Mouse (Mus musculus): Measurements from ENCODE around the gene Casp1.

Casp1 gene

DNA sequence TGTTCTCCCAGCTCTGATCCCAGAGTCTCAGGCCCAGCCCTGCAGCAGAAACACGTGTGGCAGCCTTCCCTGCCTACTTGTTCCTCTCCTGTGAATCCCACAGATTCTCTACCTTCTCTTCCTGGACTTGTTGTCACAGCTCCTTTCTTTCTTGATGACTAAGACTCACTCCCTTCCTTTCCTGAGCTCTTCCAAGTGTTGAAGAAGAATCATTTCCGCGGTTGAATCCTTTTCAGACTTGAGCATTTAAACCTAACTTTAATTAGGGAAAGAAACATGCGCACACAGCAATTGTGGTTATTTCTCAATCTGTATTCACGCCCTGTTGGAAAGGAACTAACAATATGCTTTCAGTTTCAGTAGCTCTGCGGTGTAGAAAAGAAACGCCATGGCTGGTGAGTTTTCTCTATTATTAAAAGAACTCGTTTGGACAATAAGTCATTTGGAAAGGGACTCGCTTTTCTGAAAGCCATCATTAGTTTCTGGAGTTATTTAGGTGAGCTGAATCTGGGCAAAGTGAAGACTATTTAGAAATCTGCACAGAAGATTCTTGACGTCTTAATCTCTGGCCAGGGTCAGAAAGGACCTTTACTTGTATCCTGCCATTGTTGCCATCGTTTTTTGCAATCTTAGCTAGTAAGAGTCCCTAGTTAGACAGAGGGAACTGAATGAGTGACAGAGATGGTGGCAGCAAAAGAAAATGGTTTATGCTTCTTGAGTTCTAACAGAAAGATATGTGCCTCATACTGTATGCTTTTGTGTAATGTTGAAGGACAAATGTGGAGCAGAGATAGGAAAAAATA is at the start of gene Casp1:
Casp1 (plus strand) TSS at position 189 of the 803 bp plus-strand sequence.
- DNase-seq (ENCODE audit: low read depth, low spot score) = no peak

DNA sequence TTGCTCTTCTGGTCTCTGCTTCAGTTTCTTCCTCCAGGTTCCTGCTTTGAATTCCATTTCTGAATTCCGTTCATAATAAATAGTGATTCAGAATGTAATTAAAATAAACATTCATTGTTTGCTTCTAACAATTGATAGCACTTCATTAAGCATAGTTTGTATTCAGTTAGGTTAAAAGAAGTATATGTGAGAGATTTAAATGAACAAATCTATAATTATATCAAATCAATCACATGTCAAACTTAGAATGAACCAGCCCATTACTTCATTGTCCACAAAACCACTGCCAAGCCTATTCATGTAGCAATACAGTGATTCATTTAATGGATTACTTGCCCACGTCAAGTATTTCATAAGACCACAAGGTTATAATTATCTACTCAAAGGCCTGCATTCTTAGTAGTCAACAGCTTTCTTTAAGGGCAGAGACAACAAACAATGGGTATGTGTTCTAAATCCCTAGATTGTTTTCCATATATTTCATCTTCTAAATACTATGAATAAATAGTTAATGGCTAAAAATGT is 34.3 kb upstream of the Casp1 start:
- DNase-seq (ENCODE audit: low read depth, low spot score) = no peak

GRCm38 (mm10) chr9:5270274-5270673 is 28.0 kb upstream of the Casp1 start:
- DNase-seq (ENCODE audit: low read depth, low spot score) = no peak

GRCm38 (mm10) chr9:5270884-5271283 is 27.4 kb upstream of the Casp1 start:
- DNase-seq (ENCODE audit: low read depth, low spot score) = no peak

- no peak for DNase-seq (ENCODE audit: low read depth, low spot score)
Observed at GRCm38 (mm10) chr9:5271334-5271845, 26.9 kb upstream of the Casp1 start.

DNA sequence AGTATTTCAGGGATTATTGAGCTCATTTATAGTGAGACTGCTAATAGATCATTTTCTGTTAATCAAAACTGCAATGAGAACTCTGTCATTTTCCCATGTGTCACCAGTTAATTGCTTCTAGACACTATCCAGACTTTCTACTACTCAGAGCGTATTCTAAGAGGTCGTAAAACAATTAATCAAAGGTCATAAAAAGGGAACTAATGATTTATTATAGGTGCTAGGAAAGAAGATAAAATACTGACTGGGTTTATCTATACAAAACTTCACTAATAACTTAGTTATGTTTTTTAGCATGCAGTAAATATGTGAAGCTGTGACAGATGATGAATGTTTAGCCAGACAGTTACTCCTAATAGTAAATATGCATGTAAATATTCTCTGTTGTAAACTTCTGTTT is 12.2 kb upstream of the Casp1 start:
- no peak for DNase-seq (ENCODE audit: low read depth, low spot score)

DNA sequence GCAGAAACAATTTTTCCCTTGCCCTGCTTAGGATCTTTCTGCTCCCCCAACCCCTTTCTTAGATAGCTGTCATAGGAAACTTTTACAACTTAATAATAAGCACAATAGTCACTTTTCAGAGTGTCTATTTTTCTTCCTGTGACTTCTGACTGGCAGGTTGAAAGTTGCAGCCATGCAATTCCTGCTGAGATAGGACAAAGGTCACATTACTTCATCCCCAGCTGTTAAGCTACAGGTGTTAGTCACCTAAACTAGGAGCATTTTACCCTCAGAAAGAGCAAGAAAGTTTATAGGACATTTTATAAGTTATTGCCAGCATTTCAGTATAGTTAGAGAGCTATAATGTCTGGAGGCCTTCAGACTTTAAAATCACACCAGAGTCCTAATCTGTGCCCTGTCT is 11.7 kb upstream of the Casp1 start:
- DNase-seq (ENCODE audit: low read depth, low spot score) = no peak

DNA sequence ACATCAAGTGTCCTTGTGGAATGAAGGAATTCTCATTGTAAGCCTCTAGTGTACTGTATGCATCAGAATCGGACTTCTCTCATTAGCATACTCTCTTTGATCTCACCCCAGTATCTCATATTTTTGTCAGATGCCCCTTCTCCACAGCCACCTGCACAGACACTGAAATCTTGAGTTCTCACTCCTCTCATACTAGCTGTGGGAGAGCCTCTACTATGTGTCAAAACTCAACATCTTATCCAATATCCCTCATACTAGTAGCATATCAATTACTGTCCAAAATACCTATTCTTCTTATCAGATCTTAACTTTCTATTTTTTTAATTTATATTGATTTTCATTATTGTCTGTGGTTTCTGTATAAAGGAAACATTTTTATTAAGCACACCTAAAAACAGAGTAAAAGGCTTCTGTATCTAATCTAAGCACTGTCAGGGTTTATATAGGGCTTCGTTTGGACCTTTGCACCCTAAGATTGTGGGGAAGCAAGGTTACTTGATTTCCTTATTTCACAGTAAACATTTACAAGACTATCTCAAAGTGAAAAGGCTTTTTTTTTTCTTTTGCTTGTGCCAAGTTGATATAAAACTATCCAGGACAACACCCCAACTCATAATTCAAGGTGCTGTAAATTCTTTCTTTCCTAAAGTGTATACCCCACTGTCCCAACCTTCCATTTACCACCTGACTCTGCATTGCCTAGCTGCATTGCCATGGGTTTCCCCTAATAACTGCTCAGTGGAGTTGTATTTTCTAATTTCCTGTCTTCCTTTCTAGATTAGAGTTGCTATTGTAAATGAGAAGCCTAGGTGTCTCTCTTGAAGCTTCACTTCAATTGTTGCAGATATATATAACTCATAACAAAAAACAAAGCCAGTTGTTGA is 1.7 kb upstream of the Casp1 start:
- no peak for DNase-seq (ENCODE audit: low read depth, low spot score)

DNA sequence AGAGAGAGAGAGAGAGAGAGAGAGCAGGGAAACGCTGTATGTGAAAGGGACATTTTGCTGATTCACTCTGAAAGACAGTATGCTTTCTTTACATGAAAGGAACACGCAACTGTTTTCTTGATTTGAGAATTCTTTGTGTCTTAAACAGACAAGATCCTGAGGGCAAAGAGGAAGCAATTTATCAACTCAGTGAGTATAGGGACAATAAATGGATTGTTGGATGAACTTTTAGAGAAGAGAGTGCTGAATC is 740 bp downstream of the Casp1 start:
- DNase-seq (ENCODE audit: low read depth, low spot score) = no peak

- DNase-seq (ENCODE audit: low read depth, low spot score) = no peak
Observed at GRCm38 (mm10) chr9:5308561-5308960, 10.2 kb downstream of the Casp1 start, which contains the start of gene Casp4. Gene Casp4, plus strand, starts transcription at chr9:5308828.

DNA sequence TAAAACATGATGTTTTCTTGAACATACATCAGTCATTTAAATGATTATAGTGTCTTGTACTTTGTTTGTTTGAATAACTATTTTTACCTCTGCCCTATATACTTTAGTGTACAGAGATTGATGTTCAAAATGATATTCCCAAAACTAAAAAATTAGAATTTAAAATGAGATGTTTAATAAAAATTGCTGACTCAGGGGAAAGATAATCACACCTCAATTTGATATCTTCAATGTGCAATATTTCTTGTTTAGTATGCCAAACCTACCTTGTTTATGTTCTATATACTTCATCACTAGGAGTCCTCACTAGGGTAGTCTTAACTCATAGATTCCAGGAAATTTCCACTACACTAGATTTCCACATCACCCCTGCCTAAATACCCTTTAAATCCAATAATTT is 11.8 kb downstream of the Casp1 start:
- DNase-seq (ENCODE audit: low read depth, low spot score) = no peak

DNA sequence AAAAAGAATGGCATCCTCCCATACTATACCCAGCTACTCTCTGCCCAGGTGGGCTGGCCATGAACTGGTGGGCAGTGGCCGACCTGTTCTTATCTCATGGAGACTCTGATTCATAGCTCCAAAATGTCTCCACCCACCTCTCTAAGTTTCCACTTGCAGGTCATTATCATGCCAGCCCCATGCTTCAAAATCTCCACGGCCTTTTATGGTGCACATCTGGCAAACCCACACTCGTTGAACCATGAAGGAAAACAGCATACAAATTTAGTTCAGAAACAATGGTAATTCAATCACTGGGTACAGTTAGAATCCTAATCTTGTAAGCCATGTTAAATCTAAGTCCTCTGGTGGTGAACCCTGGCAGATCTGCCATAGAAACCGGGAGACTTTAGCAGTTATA is 13.1 kb downstream of the Casp1 start:
- DNase-seq (ENCODE audit: low read depth, low spot score) = no peak

GRCm38 (mm10) chr9:5328204-5328603 is 29.9 kb downstream of the Casp1 start:
- no peak for DNase-seq (ENCODE audit: low read depth, low spot score)

DNA sequence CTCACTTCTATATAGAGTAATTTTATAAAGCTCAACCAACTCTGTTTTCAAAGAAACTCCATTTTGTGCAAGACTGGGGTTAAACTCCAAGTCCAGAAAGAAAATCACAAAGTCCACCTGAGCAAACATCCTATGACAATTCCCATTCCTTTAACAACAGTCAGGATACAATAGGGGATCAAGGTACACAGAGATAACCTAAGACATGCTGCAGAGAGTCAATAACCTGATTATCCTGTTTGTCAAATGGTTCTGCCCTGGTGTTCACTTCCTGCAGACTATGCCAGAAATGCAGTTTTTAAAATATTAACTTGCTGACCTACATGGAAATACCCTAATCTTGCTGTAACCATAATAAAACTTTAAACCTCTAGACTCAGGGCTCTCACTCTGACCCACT is 34.1 kb downstream of the Casp1 start:
- no peak for DNase-seq (ENCODE audit: low read depth, low spot score)

DNA sequence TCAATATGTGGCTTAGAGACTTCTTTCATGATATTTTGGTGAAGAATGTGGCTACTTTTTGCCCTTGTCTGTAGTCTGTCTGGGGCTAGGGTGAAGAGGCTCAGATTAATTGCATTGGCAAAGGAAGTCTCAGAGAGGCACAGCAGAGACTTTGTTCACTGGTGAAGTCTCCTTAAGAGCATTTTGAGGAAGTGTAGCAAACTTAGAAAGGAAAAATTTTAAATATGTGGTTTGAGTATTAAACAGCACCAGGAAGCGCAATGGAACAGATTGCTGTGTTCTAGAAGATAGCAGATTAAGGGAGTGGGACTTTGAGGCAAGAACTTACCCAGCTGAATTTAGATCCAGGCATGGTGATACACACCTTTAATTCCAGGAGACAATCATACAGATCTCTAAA is 35.1 kb downstream of the Casp1 start:
- DNase-seq (ENCODE audit: low read depth, low spot score) = no peak

DNA sequence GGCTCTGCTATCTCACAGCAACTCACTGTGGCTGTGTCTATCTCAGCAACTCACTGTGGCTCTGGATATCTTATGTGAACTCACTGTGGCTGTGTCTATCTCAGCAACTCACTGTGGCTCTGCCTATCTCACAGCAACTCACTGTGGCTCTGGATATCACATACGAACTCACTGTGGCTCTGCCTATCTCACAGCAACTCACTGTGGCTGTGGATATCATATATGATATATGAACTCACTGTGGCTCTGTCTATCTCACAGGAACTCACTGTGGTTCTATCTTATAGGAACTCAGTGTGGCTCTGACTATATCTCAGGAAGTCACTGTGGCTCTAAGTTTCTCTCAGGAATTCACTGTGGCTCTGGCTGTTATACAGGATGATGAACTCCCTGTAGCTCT is 44.8 kb downstream of the Casp1 start:
- DNase-seq (ENCODE audit: low read depth, low spot score) = no peak

DNA sequence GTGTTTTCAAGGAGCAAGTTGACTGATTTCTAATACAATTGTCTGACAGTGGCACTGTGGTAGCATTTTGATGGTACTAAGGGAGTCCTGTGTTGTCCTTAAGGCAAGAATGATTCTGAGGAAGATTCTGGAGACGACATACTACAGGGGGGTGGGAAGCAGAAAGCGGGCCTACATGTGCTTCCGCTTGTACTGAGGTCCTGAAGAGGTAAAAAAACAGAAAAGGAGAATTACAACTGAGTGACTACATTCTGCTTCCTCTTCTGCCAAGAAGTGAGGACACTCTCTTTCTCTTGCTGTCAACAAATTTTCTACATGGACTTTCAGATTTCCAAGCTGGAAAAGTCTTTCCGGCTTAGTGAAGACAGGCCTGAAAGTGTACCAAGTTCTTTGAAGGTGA is 45.8 kb downstream of the Casp1 start:
- DNase-seq (ENCODE audit: low read depth, low spot score) = no peak

GRCm38 (mm10) chr9:5345291-5345898 is 47.1 kb downstream of the Casp1 start, which contains the start of gene Casp12:
Gene Casp12, plus strand, starts transcription at chr9:5345430.
- no peak for DNase-seq (ENCODE audit: low read depth, low spot score)

- DNase-seq (ENCODE audit: low read depth, low spot score) = no peak
Observed at GRCm38 (mm10) chr9:5347381-5347780, 49.1 kb downstream of the Casp1 start.

GRCm38 (mm10) chr9:5353673-5354072 is 55.4 kb downstream of the Casp1 start:
- no peak for DNase-seq (ENCODE audit: low read depth, low spot score)

DNA sequence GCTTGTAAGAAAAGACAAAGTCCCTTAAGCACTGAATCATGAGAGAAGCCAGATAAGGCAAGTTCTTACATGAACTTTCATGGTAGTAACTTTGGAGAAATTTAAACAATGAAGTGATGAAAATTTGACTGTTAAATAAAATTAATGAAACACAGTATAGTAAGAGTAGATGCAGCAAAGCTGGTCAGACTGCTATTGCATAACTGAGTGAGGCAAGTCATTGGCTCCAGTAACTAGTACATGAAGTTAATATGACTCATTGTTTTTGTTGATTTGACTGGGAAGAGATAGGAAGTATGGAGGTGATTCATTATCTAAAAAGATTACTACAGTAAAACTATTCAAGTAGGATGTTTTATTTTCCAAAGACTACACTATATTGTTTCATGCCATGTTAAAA is 58.5 kb downstream of the Casp1 start:
- DNase-seq (ENCODE audit: low read depth, low spot score) = no peak
